Mouse (Mus musculus): ENCODE measurements around the gene Rgs18. TPM values are rescaled to one million over a fixed set of nuclear protein-coding genes. Genes with fewer than 3 reads are reported as not detected.

Rgs18 gene
- polyA plus RNA-seq (2015; fragmentation: Nextera tagmentation; extraction: Ambion mirVana) = 1.8 and 2.0 TPM in 2 replicates

GRCm38 (mm10) chr1:144775331-144775730, at the start of gene Rgs18:
Gene Rgs18 (minus strand): TSS chr1:144775435.
- no peak for ATAC-seq (ENCODE audit: low FRiP score, low read depth)
- no peak within 1 kb of the TSS for H3K9ac ChIP-seq
- H3K36me3 ChIP-seq = no peaks in the 10 kb centered on the region
- WGBS = 80% methylated on average over 5 of the region's 5 CpGs
- no peaks in the 10 kb centered on the region for H3K4me1 ChIP-seq
- H3K27me3 ChIP-seq = no peaks in the 10 kb centered on the region
- no peaks in the 10 kb centered on the region for H3K9me3 ChIP-seq
- H3K4me3 ChIP-seq = no peak within 1 kb of the TSS
- no peak within 1 kb of the TSS for H3K4me2 ChIP-seq (replicated peaks)
- H3K27ac ChIP-seq = no peak within 1 kb of the TSS

GRCm38 (mm10) chr1:144774394-144774793, 841 bp downstream of the Rgs18 start:
- Histone ChIP-seq H3K36me3 (no peaks in the 10 kb centered on the region), H3K9me3 (no peaks in the 10 kb centered on the region), H3K27ac (no peak overlapping the region), H3K4me1 (no peaks in the 10 kb centered on the region), H3K4me3 (no peak overlapping the region), H3K9ac (no peak overlapping the region), H3K27me3 (no peaks in the 10 kb centered on the region), H3K4me2 (replicated peaks) (no peak overlapping the region)
- 70% methylated on average over 1 of the region's 1 CpGs for WGBS
- ATAC-seq (ENCODE audit: low FRiP score, low read depth) = no peak

GRCm38 (mm10) chr1:144766218-144766617, 9.0 kb downstream of the Rgs18 start:
- Histone ChIP-seq H3K9ac (no peak overlapping the region), H3K36me3 (no peaks in the 10 kb centered on the region), H3K4me2 (replicated peaks) (no peak overlapping the region), H3K9me3 (no peaks in the 10 kb centered on the region), H3K4me3 (no peak overlapping the region), H3K27me3 (no peaks in the 10 kb centered on the region), H3K4me1 (no peaks in the 10 kb centered on the region), H3K27ac (no peak overlapping the region)
- 55% methylated on average over 2 of the region's 2 CpGs for WGBS
- ATAC-seq (ENCODE audit: low FRiP score, low read depth) = no peak

- ATAC-seq (ENCODE audit: low FRiP score, low read depth) = no peak
- H3K9me3 ChIP-seq = no peaks in the 10 kb centered on the region
- H3K36me3 ChIP-seq = no peaks in the 10 kb centered on the region
- 85% methylated on average over 3 of the region's 3 CpGs for WGBS
- no peak overlapping the region for H3K27ac ChIP-seq
- no peak overlapping the region for H3K4me2 ChIP-seq (replicated peaks)
- H3K27me3 ChIP-seq = no peaks in the 10 kb centered on the region
- H3K9ac ChIP-seq = no peak overlapping the region
- H3K4me1 ChIP-seq = no peaks in the 10 kb centered on the region
- H3K4me3 ChIP-seq = no peak overlapping the region
Observed at GRCm38 (mm10) chr1:144760792-144761191, 14.4 kb downstream of the Rgs18 start.

- H3K4me3 ChIP-seq = no peak overlapping the region
- no peaks in the 10 kb centered on the region for H3K4me1 ChIP-seq
- no peak overlapping the region for H3K9ac ChIP-seq
- ATAC-seq (ENCODE audit: low FRiP score, low read depth) = no peak
- no peaks in the 10 kb centered on the region for H3K27me3 ChIP-seq
- no peaks in the 10 kb centered on the region for H3K36me3 ChIP-seq
- H3K4me2 ChIP-seq (replicated peaks) = no peak overlapping the region
- WGBS = 80% methylated on average over 3 of the region's 3 CpGs
- no peak overlapping the region for H3K27ac ChIP-seq
- H3K9me3 ChIP-seq = no peaks in the 10 kb centered on the region
Observed at GRCm38 (mm10) chr1:144750763-144751162, 24.5 kb downstream of the Rgs18 start.

DNA sequence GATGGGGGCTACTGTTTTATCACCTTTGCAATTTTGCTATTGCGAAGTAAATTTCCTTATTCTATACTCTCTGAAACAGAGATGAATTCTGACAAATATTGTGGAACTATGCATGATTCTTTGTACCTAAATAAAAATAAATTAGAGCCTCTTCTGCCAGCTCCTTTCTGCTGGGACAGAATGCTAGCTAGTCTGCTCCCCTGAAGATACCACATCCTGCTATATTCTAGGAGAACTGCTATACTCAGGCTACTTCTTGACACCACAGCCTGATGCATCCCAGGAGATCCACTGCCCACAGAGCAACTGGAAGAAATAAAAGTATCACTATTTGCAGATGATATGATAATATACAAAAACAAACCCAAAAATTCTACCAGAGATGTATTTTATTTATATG, 29.1 kb downstream of the Rgs18 start:
- no peak overlapping the region for H3K4me2 ChIP-seq (replicated peaks)
- H3K27me3 ChIP-seq = no peaks in the 10 kb centered on the region
- H3K36me3 ChIP-seq = no peaks in the 10 kb centered on the region
- no peak overlapping the region for H3K27ac ChIP-seq
- H3K4me1 ChIP-seq = no peaks in the 10 kb centered on the region
- no peak for ATAC-seq (ENCODE audit: low FRiP score, low read depth)
- H3K9me3 ChIP-seq = no peaks in the 10 kb centered on the region
- H3K9ac ChIP-seq = no peak overlapping the region
- 93% methylated on average over 1 of the region's 1 CpGs for WGBS
- H3K4me3 ChIP-seq = no peak overlapping the region

- H3K4me3 ChIP-seq = no peak overlapping the region
Observed at GRCm38 (mm10) chr1:144737739-144738138, 37.5 kb downstream of the Rgs18 start.

GRCm38 (mm10) chr1:144720736-144721135, 54.5 kb downstream of the Rgs18 start:
- Histone ChIP-seq H3K4me1 (no peaks in the 10 kb centered on the region), H3K27me3 (no peaks in the 10 kb centered on the region), H3K4me2 (replicated peaks) (no peak overlapping the region), H3K27ac (no peak overlapping the region), H3K9ac (no peak overlapping the region), H3K36me3 (no peaks in the 10 kb centered on the region), H3K9me3 (no peaks in the 10 kb centered on the region), H3K4me3 (no peak overlapping the region)
- WGBS = 86% methylated on average over 4 of the region's 4 CpGs
- no peak for ATAC-seq (ENCODE audit: low FRiP score, low read depth)

More at GRCm38 (mm10) chr1:144737739-144738138, 37.5 kb downstream of the Rgs18 start:
- no peak overlapping the region for H3K9ac ChIP-seq
- H3K27ac ChIP-seq = no peak overlapping the region
- H3K4me2 ChIP-seq (replicated peaks) = no peak overlapping the region
- 89% methylated on average over 6 of the region's 6 CpGs for WGBS
- no peaks in the 10 kb centered on the region for H3K36me3 ChIP-seq
- H3K27me3 ChIP-seq = no peaks in the 10 kb centered on the region
- ATAC-seq (ENCODE audit: low FRiP score, low read depth) = no peak
- H3K9me3 ChIP-seq = no peaks in the 10 kb centered on the region
- no peaks in the 10 kb centered on the region for H3K4me1 ChIP-seq

GRCm38 (mm10) chr1:144704373-144704772, 70.9 kb downstream of the Rgs18 start:
- ATAC-seq (ENCODE audit: low FRiP score, low read depth) = no peak
- Histone ChIP-seq H3K4me2 (replicated peaks) (no peak overlapping the region), H3K27me3 (no peaks in the 10 kb centered on the region), H3K9me3 (no peaks in the 10 kb centered on the region), H3K9ac (no peak overlapping the region), H3K36me3 (no peaks in the 10 kb centered on the region), H3K4me3 (no peak overlapping the region), H3K27ac (no peak overlapping the region), H3K4me1 (no peaks in the 10 kb centered on the region)
- WGBS = 50% methylated on average over 2 of the region's 2 CpGs

Other genes with a start within 250 kb of the Rgs18 start
- not detected in 2 replicates for gene Rgs21, start 207.8 kb downstream of the Rgs18 start, polyA plus RNA-seq (2015; fragmentation: Nextera tagmentation; extraction: Ambion mirVana)

Measured in limb, embryonic 13.5 days (tissue).